Comparison of ENCODE assay signal across 8 mouse cellular contexts in genomic region chr15:102135522-102136128, GRCm38 (mm10). TPM values are rescaled to one million over a fixed set of nuclear protein-coding genes. Genes with fewer than 3 reads are reported as not detected.
DNase-seq lines count a peak whose midpoint lies in the region; ATAC-seq and TF ChIP-seq lines count a peak whose summit lies in the region.

No protein-coding gene starts in this region.

- no peak for TF ChIP-seq RAD21 in MEL (IDR thresholded peaks at IDR 0.05; ENCODE audit: low read depth, low read length)

- 2% methylated on average over 32 of the region's 35 CpGs for WGBS in heart, embryonic 15.5 days
- 3% methylated on average over 34 of the region's 35 CpGs for WGBS in forebrain, embryonic 16.5 days

- TF ChIP-seq CTCF in MEL (IDR thresholded peaks at IDR 0.05 in 2 of 3, conservative IDR thresholded peaks at IDR 0.05 in 1 of 3; ENCODE audit: control insufficient read depth in 1 of 3, insufficient read depth in 1 of 3, low read depth in 2 of 3, low read length in 3 of 3, poor library complexity in 1 of 3, severe bottlenecking in 1 of 3), result no peak

- H3K79me2 ChIP-seq in MEL (ENCODE audit: control insufficient read depth, insufficient read depth, low read length, poor library complexity), result peaks cover 12% of the 10 kb centered on the region

- peak; percentile 63 for ATAC-seq in heart, embryonic 15.5 days (replicated peaks; ENCODE audit: insufficient number of reproducible peaks, insufficient read depth, low FRiP score, low read depth)
- no peak for ATAC-seq in forebrain, embryonic 16.5 days
- ATAC-seq in megakaryocyte-erythroid progenitor cell, adult 5-6 weeks (replicated peaks; ENCODE audit: low FRiP score, low TSS enrichment, poor library complexity, severe bottlenecking), result peak; percentile 12
- no peak for ATAC-seq in monocyte, adult 5-6 weeks (replicated peaks; ENCODE audit: insufficient number of reproducible peaks, low FRiP score, low TSS enrichment, poor library complexity, severe bottlenecking)

- DNase-seq in heart, adult 8-10 months (ENCODE audit: low spot score), result no peak
- DNase-seq in MEL (ENCODE audit: low read depth, low spot score), result no peak
- DNase-seq in urinary bladder, postnatal 25 days (ENCODE audit: low spot score), result no peak
- DNase-seq in urinary bladder, adult 2 months (ENCODE audit: low spot score), result no peak

- peak overlapping the region; percentile 66 for H3K27ac ChIP-seq in heart, embryonic 15.5 days
- H3K27ac ChIP-seq in MEL (ENCODE audit: control insufficient read depth, low read depth, low read length), result peak overlapping the region; percentile 23
- H3K27ac ChIP-seq in forebrain, embryonic 16.5 days (ENCODE audit: low read length), result peak overlapping the region; percentile 83

- H3K9me3 ChIP-seq in heart, embryonic 15.5 days (replicated peaks), result no peaks in the 10 kb centered on the region
- no peaks in the 10 kb centered on the region for H3K9me3 ChIP-seq in MEL (replicated peaks; ENCODE audit: insufficient read depth, low read length)
- no peaks in the 10 kb centered on the region for H3K9me3 ChIP-seq in forebrain, embryonic 16.5 days (ENCODE audit: control insufficient read depth, low read length)

- peaks cover 18% of the 10 kb centered on the region for H3K4me1 ChIP-seq in heart, embryonic 15.5 days (replicated peaks)
- peaks cover 9 to 12% of the 10 kb centered on the region in 2 experiments for H3K4me1 ChIP-seq in MEL (ENCODE audit: control insufficient read depth in 1 of 2, insufficient read depth in 2 of 2, low read length in 2 of 2)
- H3K4me1 ChIP-seq in forebrain, embryonic 16.5 days (replicated peaks; ENCODE audit: control insufficient read depth, insufficient read depth, low read length), result peaks cover 13% of the 10 kb centered on the region

- peak overlapping the region; percentile 72 for H3K9ac ChIP-seq in heart, embryonic 15.5 days
- H3K9ac ChIP-seq in MEL (ENCODE audit: control insufficient read depth, low read depth, low read length, poor library complexity, severe bottlenecking), result peak overlapping the region; percentile 88
- H3K9ac ChIP-seq in forebrain, embryonic 16.5 days (replicated peaks; ENCODE audit: low read depth, low read length), result peak overlapping the region; percentile 98

- peak overlapping the region; percentile 68 for H3K4me3 ChIP-seq in heart, embryonic 15.5 days
- H3K4me3 ChIP-seq in MEL (ENCODE audit: control insufficient read depth in 1 of 2, insufficient read depth in 1 of 2, low read depth in 2 of 2, low read length in 2 of 2), result peak overlapping the region; percentile 93 to 97
- H3K4me3 ChIP-seq in forebrain, embryonic 16.5 days (replicated peaks; ENCODE audit: low read length), result peak overlapping the region; percentile 81

- no peaks in the 10 kb centered on the region for H3K27me3 ChIP-seq in heart, embryonic 15.5 days
- no peaks in the 10 kb centered on the region for H3K27me3 ChIP-seq in MEL (ENCODE audit: control insufficient read depth in 1 of 2, insufficient read depth in 2 of 2, low read length in 2 of 2)
- no peaks in the 10 kb centered on the region for H3K27me3 ChIP-seq in forebrain, embryonic 16.5 days (replicated peaks; ENCODE audit: control insufficient read depth, insufficient read depth, low read length)

- peak in 1 of 2 experiments; percentile 52; a peak in 1 of 4 replicates for TF ChIP-seq POLR2A in MEL (IDR thresholded peaks at IDR 0.05; ENCODE audit: control insufficient read depth in 1 of 2, insufficient read depth in 1 of 2, low read depth in 1 of 2, low read length in 2 of 2, poor library complexity in 1 of 2)

- TF ChIP-seq EP300 in MEL (IDR thresholded peaks at IDR 0.05; ENCODE audit: low read depth in 1 of 2, low read length in 2 of 2), result no peak

- H3K36me3 ChIP-seq in heart, embryonic 15.5 days, result peaks cover 11% of the 10 kb centered on the region; the same call in 1 of the 2 replicates
- peaks cover 6 to 16% of the 10 kb centered on the region in 2 experiments for H3K36me3 ChIP-seq in MEL (ENCODE audit: control insufficient read depth in 1 of 2, insufficient read depth in 2 of 2, low read length in 2 of 2)
- H3K36me3 ChIP-seq in forebrain, embryonic 16.5 days (ENCODE audit: control insufficient read depth, insufficient read depth), result peaks cover 16% of the 10 kb centered on the region

- peak overlapping the region; percentile 75 for H3K4me2 ChIP-seq in heart, embryonic 15.5 days
- peak overlapping the region; percentile 83 for H3K4me2 ChIP-seq in forebrain, embryonic 16.5 days (ENCODE audit: low read length)

TF ChIP-seq in MEL, 35 proteins besides CTCF, POLR2A, EP300 and RAD21:
- TF ChIP-seq ETS1 (IDR thresholded peaks at IDR 0.05; ENCODE audit: low read depth, low read length), result no peak
- peak; percentile 98 for TF ChIP-seq ZKSCAN1 (IDR thresholded peaks at IDR 0.05; ENCODE audit: low read depth, low read length)

RNA-seq across cellular contexts. Expression of gene Spryd3, which starts 0.4 kb away (rescaled TPM):
- polyA plus RNA-seq in heart, embryonic 15.5 days (2015; fragmentation: Nextera tagmentation; extraction: Ambion mirVana), result 16.0 and 22.4 TPM in 2 replicates
- total RNA-seq in heart, adult 8-10 months (2022), result 10 to 100 TPM; 13.2 to 16.8 (median 15.6) TPM
- 26.5 and 29.3 TPM in 2 replicates for total RNA-seq in MEL (2012; rRNA removed)
- 10 to 100 TPM in 1 of 2 experiments, not detected in 1; 35.4 TPM for polyA plus RNA-seq in MEL (2012; ENCODE audit: insufficient read depth in 1 of 2, insufficient read length in 2 of 2, low read depth in 1 of 2, low replicate concordance in 2 of 2, missing spikeins in 1 of 2)
- 48.2 and 56.4 TPM in 2 replicates for polyA plus RNA-seq in forebrain, embryonic 16.5 days (2015; fragmentation: Nextera tagmentation; extraction: Ambion mirVana)
- total RNA-seq in megakaryocyte-erythroid progenitor cell, adult 5-6 weeks (2014; fragmentation: Nextera tagmentation), result 19.6 and 21.5 TPM in 2 replicates
- total RNA-seq in megakaryocyte-erythroid progenitor cell, adult 5-6 weeks (2017), result 14.4 and 18.7 TPM in 2 replicates
- total RNA-seq in monocyte, adult 5-6 weeks (2017), result 49.3 to 56.3 TPM (median 49.3 TPM) in 3 replicates
- polyA plus RNA-seq in urinary bladder, adult 2 months (2012; rRNA removed), result 43.7 and 50.0 TPM in 2 replicates

RNA-seq across cellular contexts. Expression of gene Igfbp6, which starts 8.5 kb away (rescaled TPM):
- polyA plus RNA-seq in heart, embryonic 15.5 days (2015; fragmentation: Nextera tagmentation; extraction: Ambion mirVana), result 9.5 and 10.2 TPM in 2 replicates
- total RNA-seq in heart, adult 8-10 months (2022), result 10 to 100 TPM; 20.6 to 52.4 (median 26.0) TPM
- 0.65 and 1.1 TPM in 2 replicates for total RNA-seq in MEL (2012; rRNA removed)
- 1 to 10 TPM in 1 of 2 experiments, not detected in 1; 1.8 TPM for polyA plus RNA-seq in MEL (2012; ENCODE audit: insufficient read depth in 1 of 2, insufficient read length in 2 of 2, low read depth in 1 of 2, low replicate concordance in 2 of 2, missing spikeins in 1 of 2)
- 2.2 and 2.4 TPM in 2 replicates for polyA plus RNA-seq in forebrain, embryonic 16.5 days (2015; fragmentation: Nextera tagmentation; extraction: Ambion mirVana)
- total RNA-seq in megakaryocyte-erythroid progenitor cell, adult 5-6 weeks (2014; fragmentation: Nextera tagmentation), result not detected in 2 replicates
- total RNA-seq in megakaryocyte-erythroid progenitor cell, adult 5-6 weeks (2017), result not detected in 2 replicates
- 0.38 to 1.4 TPM (median 0.68 TPM) in 3 replicates for total RNA-seq in monocyte, adult 5-6 weeks (2017)
- polyA plus RNA-seq in urinary bladder, adult 2 months (2012; rRNA removed), result 260 TPM in 2 replicates

RNA-seq across cellular contexts. Expression of gene Soat2, which starts 14.7 kb away (rescaled TPM):
- 0.23 and 0.63 TPM in 2 replicates for polyA plus RNA-seq in heart, embryonic 15.5 days (2015; fragmentation: Nextera tagmentation; extraction: Ambion mirVana)
- under 1 TPM in 3 of 4 experiments, not detected in 1; 0.11 to 0.13 (median 0.12) TPM for total RNA-seq in heart, adult 8-10 months (2022)
- total RNA-seq in MEL (2012; rRNA removed), result 20.0 and 31.0 TPM in 2 replicates
- polyA plus RNA-seq in MEL (2012; ENCODE audit: insufficient read depth in 1 of 2, insufficient read length in 2 of 2, low read depth in 1 of 2, low replicate concordance in 2 of 2, missing spikeins in 1 of 2), result 10 to 100 TPM in 1 of 2 experiments, not detected in 1; 44.8 TPM
- polyA plus RNA-seq in forebrain, embryonic 16.5 days (2015; fragmentation: Nextera tagmentation; extraction: Ambion mirVana), result not detected in 2 replicates
- 12.8 and 15.4 TPM in 2 replicates for total RNA-seq in megakaryocyte-erythroid progenitor cell, adult 5-6 weeks (2014; fragmentation: Nextera tagmentation)
- total RNA-seq in megakaryocyte-erythroid progenitor cell, adult 5-6 weeks (2017), result 8.9 and 11.2 TPM in 2 replicates
- total RNA-seq in monocyte, adult 5-6 weeks (2017), result 6.2 to 25.0 TPM (median 10.2 TPM) in 3 replicates
- 0.59 and 0.89 TPM in 2 replicates for polyA plus RNA-seq in urinary bladder, adult 2 months (2012; rRNA removed)

RNA-seq across cellular contexts. Expression of gene Tns2, which starts 35.4 kb away (rescaled TPM):
- 30.9 and 31.0 TPM in 2 replicates for polyA plus RNA-seq in heart, embryonic 15.5 days (2015; fragmentation: Nextera tagmentation; extraction: Ambion mirVana)
- total RNA-seq in heart, adult 8-10 months (2022), result 100 to 1,000 TPM; 123 to 146 (median 133) TPM
- 0.16 and 0.42 TPM in 2 replicates for total RNA-seq in MEL (2012; rRNA removed)
- polyA plus RNA-seq in MEL (2012; ENCODE audit: insufficient read depth in 1 of 2, insufficient read length in 2 of 2, low read depth in 1 of 2, low replicate concordance in 2 of 2, missing spikeins in 1 of 2), result 1 to 10 TPM in 1 of 2 experiments, not detected in 1; 3.1 TPM
- polyA plus RNA-seq in forebrain, embryonic 16.5 days (2015; fragmentation: Nextera tagmentation; extraction: Ambion mirVana), result 6.9 and 7.7 TPM in 2 replicates
- total RNA-seq in megakaryocyte-erythroid progenitor cell, adult 5-6 weeks (2014; fragmentation: Nextera tagmentation), result not detected in 2 replicates
- total RNA-seq in megakaryocyte-erythroid progenitor cell, adult 5-6 weeks (2017), result not detected in 2 replicates
- 5.7 TPM in 1 of 3 replicates, not detected in the others for total RNA-seq in monocyte, adult 5-6 weeks (2017)
- polyA plus RNA-seq in urinary bladder, adult 2 months (2012; rRNA removed), result 69.2 and 107 TPM in 2 replicates

Comparison
In these comparisons a context has a peak if more than half of its experiments do, and no peak if none do; other contexts are left out.
1. ATAC-seq: peak in heart, embryonic 15.5 days (single experiment) and megakaryocyte-erythroid progenitor cell, adult 5-6 weeks (single experiment); none in forebrain, embryonic 16.5 days (single experiment) and monocyte, adult 5-6 weeks (single experiment).
2. H3K27ac ChIP-seq: peak in every context shown above with its lines; median percentile 83 in forebrain, embryonic 16.5 days; 66 in heart, embryonic 15.5 days; 23 in MEL.
3. Peak in every context shown above with its lines, with median percentiles within 50 percentile points of each other: H3K4me3 ChIP-seq and H3K9ac ChIP-seq.